In the genomic region with DNA sequence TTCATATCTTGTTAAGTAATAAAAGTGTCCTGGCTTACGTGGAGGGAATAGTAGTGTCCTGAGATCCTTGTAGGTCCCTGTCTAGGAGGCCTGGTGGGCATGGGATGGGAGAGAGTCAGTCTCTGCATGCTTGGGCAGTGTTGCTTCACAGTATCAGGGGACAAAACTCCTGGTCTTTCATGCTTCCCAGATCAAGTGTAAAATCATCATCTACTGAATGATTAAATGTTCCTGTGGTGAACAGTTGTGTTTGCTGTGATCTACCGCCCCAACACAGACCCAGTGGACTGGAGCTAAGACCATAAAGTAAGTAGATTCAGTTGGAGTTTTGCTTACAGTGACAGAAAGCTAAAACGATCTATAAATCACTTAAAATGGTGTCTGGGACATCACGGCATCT, we compare ENCODE assay signal across 23 mouse cellular contexts.
"Had no signal": no experiment of that assay in that cellular context is flagged by ENCODE, and none has a peak within 500 bp of the region (broad histone marks: within the 10 kb centered on the region; RNA-seq: fewer than 3 reads in every experiment).

No protein-coding gene starts in this region.

- H3K9ac ChIP-seq: heart, embryonic 13.5 days; heart, embryonic 15.5 days; hindbrain, embryonic 13.5 days; hindbrain, embryonic 15.5 days; limb, embryonic 13.5 days; limb, embryonic 15.5 days; liver, embryonic 12.5 days; liver, embryonic 14.5 days had no signal

- H3K27me3 ChIP-seq: heart, embryonic 13.5 days; heart, embryonic 15.5 days; hindbrain, embryonic 13.5 days; hindbrain, embryonic 15.5 days; limb, embryonic 13.5 days; limb, embryonic 15.5 days; liver, embryonic 12.5 days had no signal

- H3K4me2 ChIP-seq: heart, embryonic 11.5 days; heart, embryonic 13.5 days; heart, embryonic 15.5 days; hindbrain, embryonic 13.5 days; hindbrain, embryonic 15.5 days; limb, embryonic 13.5 days; limb, embryonic 15.5 days; liver, embryonic 12.5 days had no signal

- H3K4me1 ChIP-seq: hindbrain, embryonic 13.5 days; hindbrain, embryonic 15.5 days; liver, embryonic 12.5 days had no signal

- DNase-seq: gastrocnemius, postnatal 14 days; gastrocnemius, postnatal 36 days; heart, adult 2 months; heart, postnatal 14 days; heart, postnatal 36 days; kidney, adult 18-20 months; kidney, postnatal 10 days; kidney, postnatal 25 days; layer of hippocampus, adult 9-11 months; layer of hippocampus, postnatal 36 days; left cerebral cortex, postnatal 4 days; lung, adult 18-20 months had no signal

- H3K36me3 ChIP-seq: heart, embryonic 15.5 days; hindbrain, embryonic 13.5 days; hindbrain, embryonic 15.5 days; liver, embryonic 12.5 days had no signal

- H3K4me3 ChIP-seq: heart, adult 2 months; heart, embryonic 13.5 days; heart, embryonic 15.5 days; hindbrain, embryonic 13.5 days; hindbrain, embryonic 15.5 days; limb, embryonic 13.5 days; limb, embryonic 15.5 days; liver, embryonic 12.5 days had no signal

- H3K9me3 ChIP-seq: heart, embryonic 15.5 days; hindbrain, embryonic 13.5 days; hindbrain, embryonic 15.5 days; limb, embryonic 15.5 days had no signal

- ATAC-seq: hindbrain, postnatal 0 days; intestine, embryonic 16.5 days; liver, embryonic 12.5 days had no signal

- H3K27ac ChIP-seq: heart, adult 2 months; heart, embryonic 13.5 days; heart, embryonic 15.5 days; hindbrain, embryonic 13.5 days; hindbrain, embryonic 15.5 days; hindbrain, postnatal 0 days; limb, embryonic 13.5 days; limb, embryonic 15.5 days; liver, embryonic 12.5 days; liver, embryonic 14.5 days had no signal
